Mouse (Mus musculus): Measurements from ENCODE around the gene Mapk11.

Mapk11 gene

DNA sequence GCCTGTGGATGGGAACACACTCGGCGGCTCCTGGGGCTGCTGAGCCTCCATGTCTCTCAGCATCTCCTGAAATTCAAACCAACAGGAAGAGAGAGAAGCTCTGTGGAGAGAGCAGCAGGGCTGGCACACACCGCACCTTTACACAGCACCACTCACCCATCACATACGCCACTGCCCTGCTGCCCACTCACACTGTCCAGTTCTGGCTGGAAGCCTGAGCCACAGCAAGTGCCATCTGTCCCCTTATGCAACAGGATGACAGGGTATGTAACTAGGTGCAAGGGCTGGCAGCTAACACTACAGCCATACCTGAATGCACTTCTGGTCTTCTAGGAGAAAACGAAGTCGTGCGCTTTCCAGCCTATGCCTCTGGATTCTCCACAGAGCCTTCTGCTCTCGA, 45.0 kb downstream of the Mapk11 start:
- DNase-seq (ENCODE audit: low spot score in 2 of 2) = no peak

DNA sequence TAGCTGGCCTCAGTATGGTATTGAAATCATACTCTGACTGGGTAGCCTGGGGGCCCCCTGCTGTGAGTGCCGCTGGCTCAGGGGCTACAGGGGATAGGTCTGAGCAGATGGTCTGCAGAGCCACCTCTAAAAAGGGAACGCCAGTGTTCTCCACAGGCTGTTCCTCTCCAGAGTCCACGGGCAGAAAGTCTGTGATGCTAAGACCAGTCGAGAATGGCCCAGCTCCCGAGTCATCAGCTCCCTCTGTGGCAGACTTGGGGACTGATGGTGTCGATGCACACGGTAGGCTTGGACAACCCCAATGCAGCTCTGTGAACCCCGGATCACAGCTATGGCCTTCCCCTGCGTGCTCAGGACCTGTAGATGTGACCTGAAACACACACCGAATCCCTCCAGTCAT, 45.5 kb downstream of the Mapk11 start:
- DNase-seq (ENCODE audit: low spot score in 2 of 2) = no peak

DNA sequence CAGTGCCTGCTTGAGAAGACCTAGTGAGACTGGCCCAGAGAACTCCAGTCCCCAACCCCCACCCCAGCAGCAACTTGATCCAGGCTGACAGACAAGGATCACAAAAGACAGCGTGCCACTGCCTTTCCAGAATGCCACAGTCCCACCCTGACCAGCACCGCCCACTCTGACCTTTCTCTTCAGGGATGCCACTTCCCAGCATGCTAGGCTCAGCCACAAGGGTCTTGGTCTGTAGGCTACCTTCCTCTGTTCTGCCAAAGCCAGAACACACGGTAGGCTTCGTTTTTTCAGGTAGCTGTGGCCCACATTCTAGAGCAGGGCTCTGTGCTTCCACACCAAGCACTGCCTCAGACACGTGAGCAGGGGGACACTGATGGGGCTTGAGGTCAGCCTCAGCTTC, 46.8 kb downstream of the Mapk11 start:
- DNase-seq (ENCODE audit: low spot score in 2 of 2) = no peak

DNA sequence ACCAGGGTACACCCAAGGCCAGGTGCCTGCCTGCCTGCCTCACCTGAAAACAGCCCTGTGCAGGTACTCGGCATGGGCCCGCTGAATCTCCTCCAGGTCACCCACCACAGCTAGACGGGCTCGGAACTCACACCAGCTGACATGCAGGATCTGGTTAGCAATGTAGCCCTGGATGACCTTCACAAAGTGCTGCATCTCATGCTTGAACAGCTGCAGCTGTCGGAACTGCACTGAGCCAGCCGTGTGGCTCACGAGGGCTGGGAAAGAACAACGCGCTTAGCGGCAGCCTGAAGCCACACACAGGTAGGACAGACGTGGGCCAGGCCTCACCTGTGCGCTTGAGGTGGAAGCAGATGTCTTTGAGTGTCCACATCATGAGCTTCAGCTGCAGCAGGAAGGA, 48.6 kb downstream of the Mapk11 start:
- no peak for DNase-seq (ENCODE audit: low spot score in 2 of 2)

DNA sequence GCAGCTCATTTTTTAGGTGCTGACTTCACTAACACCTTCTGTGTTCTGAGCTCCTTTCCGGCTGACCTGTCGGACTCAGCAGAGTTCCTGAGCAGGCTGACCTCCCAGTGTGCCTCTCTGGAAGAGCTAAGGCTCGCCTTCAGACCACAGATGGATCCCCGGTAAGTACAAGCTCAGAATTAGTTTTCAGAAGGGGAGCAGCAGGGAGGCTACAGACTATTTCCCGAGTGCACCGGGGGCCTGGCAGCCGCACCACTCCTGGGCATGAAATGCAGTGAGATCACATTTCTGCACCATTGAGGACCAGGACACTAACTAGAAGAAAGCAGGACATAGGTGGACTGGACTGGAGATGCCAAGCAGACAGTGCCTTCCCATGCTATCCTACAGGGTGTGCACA, 50.8 kb downstream of the Mapk11 start:
- no peak for DNase-seq (ENCODE audit: low spot score in 2 of 2)

DNA sequence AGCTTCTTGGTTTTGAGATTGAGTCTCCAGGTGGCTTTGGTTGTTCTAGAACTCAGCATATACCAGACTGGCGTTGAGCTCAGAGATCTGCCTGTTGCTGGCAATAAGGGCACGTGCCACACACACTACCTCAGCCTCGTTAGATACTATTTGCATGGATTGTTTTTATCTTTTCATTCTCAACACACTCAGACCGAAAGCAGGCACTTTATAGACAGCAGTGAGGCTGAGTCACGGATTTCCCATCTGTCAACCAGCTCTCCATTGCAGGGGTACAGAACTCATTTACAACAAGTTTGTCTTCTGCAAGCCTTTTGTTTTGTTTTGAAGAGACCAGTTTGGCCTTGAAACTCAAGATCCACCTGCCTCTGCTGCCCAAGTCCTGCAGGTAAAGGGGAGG, 52.0 kb downstream of the Mapk11 start:
- no peak for DNase-seq (ENCODE audit: low spot score in 2 of 2)
